Mouse (Mus musculus): ENCODE measurements around the gene Dip2c.

DNA sequence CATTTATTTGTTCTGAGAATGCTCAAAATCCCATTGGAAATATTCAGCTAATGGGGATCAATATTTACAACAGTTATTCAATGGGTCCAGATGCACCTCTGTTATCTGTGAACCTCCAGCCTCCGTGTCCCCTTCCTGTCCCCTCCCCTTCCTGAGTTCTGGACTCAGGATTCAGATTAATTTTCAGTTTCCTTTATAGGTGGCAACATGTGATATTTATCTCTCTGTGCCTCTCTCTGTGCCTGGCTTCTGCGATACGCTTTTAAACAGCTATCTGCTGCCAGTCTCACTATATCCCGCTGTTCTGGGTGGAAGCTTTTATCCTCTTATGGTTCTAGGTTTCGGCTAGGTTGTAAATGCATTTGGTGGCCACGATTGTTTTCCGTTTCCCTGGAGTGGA, 38.8 kb upstream of the Dip2c start:
- TF ChIP-seq CTCF (IDR thresholded peaks at IDR 0.05) = no peak
- TF ChIP-seq EP300 (IDR thresholded peaks at IDR 0.05) = peak; percentile 79
